Mouse (Mus musculus) 3134 (cell line): ENCODE measurements around the gene Fstl1.
A peak's percentile ranks its signal among the peaks of the same experiment; 100 is the strongest.

Experiments
- DNase-seq: peaks from one replicate; pipeline ENCODE4 v3.0.0-alpha.2; 2011; ENCODE audit warnings: low spot score; ENCODE audit not compliant: insufficient read length; ENCODE audit errors: extremely low read depth

The Fstl1 gene

DNA sequence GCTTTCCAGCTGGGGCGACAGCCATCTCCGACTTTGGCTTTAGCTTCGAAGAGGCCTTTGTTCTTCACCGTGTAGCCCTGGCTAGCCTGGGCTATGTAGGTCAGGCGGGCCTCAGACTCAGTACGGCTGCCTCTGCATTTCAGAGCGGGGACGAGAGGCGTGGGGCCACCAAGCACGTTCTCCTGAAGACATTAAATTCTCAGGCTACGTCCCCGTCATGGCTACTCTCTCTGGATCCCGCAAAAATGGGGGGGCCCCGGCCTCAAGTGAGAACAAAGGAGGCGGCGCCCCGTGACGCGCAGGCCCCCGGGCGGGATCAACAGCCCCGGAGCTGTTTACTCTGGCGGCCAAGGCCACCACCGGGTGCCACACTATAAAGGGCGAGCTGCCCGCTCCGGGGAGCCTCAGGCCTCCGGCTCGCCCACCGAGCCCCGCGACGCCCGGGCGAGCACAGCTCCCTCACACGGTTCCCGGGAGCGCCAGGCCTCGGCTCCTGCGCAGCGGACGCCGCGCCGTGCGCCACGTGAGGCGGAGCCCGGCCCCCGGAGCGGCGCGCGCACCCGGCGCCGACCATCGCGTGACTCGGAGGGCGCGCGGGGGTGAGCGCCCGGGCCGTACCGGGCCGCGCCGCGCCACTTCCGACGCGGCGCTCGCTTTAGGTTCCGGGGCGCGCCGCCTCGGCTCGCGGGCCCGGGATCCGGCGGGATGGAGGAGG, 91.3 kb downstream of the Fstl1 start, which contains the start of gene Lrrc58:
TSS of gene Lrrc58 (plus strand) at position 599 of the 715 bp plus-strand sequence.
- DNase-seq: peak; percentile 79

DNA sequence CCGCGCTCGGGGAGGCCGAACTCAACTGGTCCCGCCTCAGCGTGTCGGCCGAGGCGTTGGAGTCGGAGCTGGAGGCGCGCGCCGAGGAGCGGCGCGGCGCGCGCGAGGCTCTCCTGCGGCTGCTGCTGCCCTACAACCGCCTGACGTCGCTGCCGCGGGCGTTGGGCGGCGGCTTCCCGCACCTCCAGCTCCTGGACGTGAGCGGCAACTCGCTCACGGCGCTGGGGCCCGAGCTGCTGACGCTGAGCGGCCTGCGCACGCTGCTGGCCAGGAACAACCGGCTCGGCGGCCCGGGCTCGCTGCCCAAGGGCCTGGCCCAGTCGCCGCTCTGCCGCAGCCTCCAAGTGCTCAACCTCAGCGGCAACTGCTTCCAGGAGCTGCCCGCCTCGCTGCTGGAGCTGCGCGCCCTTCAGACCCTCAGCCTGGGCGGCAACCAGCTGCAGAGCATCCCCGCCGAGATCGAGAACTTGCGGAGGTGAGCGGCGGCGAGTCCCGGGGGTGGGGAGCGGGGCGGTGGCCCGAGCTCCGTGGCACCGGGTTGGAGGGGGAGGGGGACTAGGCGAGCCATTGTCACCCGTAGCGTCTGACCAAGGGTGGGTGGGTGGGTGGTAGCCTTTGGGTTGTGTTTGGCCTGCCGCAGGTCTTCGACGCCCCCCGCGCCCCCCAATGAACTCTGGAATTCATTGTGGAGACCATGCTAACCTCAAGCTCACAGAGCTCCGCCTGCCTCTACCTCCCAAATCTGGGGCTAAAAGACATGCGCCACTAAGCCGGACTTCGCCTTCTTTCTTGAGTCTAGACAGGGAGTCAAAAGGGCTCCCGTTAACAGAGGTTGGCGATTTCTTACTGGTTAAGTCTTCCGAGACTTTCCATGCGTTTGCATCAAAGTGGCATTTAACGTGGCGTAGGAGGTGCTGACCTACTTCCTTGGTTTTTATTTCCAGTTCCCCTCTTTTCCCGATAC, 92.1 kb downstream of the Fstl1 start:
- peak; percentile 84 for DNase-seq

DNA sequence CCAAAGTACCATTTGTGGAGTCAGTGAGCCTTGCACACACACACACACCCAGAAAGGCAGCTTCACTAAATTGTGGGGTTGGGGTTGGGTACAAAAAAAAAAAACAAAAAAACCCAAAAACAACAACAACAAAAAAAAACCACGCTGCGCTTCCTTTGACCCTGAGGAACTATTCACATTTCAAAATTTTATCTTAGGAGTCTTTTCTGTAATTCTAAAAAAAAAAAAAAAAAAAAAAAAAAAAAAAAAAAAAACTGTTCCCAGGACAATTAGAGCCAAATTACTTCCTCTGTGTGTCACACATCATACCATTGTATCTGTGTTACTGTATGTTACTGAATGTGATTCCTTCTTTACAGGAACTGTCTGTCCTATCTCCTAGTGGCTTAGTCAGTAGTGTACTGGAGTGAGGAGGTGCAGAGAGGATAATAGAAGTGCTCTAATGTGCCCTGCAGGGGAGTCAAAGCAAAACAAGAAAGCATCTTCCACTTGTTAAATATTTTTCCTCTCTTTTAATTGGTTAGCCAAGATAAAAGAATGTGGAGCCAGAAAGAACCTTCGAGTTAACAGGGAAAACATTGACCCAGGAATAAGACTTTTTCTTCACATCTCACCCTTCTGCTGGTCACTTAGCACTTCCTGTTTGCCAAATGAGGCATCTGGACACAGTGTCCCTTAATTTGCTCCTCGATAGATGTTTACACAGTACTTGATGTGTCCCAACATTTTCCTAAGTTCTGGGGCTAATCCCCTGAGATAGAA, 93.0 kb downstream of the Fstl1 start:
- no peak for DNase-seq

DNA sequence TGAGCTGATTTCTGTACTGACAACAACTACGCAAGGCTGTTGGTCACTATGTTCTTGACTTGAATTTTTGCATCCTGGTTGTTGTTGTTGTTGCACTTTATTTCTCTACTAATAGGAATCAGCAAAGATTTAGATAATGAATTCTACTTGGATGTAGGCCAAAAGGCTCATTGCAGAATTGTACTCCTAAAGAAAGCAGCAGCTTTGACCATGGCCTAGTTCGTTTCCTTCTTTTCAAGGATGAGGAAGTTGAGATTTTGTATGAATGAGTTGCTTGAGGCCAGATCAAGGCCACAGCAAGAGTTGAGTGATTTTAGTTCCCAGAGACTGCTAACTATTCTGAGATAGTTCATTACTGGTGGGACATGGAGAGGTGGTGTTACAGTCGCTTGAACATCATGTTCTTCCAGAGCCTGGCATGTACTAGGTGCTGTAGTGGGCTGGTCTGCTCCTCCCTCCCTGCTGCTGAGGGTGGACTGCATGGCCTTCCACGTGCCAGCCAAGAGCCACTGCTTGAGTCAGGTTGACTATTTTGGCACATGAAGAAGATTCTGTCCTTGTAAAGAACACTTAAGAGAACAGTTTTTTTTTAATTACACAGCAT, 94.5 kb downstream of the Fstl1 start:
- DNase-seq: no peak

DNA sequence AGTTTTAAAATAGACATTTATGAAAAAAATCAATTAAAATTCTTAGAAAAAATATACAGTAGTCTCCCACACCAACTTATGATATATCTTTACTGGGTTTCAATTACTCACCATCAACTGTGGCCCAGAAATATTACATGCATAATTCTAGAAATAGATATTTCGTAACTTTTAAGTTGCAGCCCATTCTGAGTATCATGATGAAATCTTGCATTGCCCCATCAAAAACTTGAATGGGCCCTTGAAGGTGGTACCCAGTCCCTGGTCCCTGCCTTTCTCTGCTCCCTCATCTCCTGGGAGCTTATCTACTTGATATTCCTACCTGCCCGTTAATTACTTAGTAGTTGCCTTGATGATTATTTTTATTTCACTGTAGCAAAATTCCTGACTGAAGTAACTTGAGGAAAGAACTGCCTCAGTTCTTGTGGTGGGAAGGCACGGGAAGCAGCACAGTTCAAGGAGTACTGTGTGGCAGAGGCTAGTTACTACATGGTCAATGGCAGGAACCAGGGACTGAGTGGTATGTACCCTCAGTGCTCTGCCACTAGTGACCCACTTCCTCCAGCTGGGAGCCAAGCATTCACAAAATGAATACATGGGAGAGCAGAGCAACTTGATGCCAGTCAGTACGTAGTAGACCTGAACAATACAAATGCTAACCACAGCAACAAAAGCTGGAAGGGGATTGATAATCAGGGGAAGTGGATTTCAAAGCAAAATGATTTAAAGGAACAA, 98.0 kb downstream of the Fstl1 start:
- no peak for DNase-seq

DNA sequence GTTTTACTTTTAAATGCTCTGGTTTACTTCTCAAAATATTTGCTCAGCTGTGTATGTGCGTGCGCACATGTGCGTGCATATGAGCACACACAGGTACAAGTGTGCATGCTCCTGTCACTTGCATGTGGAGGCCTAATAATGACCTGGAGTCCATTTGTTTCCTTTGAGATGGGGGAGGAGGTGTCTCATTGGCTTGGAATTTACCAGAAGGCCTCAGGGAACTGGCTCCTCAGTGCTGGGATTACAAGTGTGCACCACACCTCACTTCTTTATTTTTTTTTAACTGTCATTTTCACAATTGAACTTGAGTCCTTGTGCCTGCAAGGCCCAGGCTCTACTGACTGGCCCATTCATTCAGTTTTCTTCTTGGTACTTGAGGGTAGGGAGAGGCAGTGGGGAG, 100.7 kb downstream of the Fstl1 start:
- no peak for DNase-seq

DNA sequence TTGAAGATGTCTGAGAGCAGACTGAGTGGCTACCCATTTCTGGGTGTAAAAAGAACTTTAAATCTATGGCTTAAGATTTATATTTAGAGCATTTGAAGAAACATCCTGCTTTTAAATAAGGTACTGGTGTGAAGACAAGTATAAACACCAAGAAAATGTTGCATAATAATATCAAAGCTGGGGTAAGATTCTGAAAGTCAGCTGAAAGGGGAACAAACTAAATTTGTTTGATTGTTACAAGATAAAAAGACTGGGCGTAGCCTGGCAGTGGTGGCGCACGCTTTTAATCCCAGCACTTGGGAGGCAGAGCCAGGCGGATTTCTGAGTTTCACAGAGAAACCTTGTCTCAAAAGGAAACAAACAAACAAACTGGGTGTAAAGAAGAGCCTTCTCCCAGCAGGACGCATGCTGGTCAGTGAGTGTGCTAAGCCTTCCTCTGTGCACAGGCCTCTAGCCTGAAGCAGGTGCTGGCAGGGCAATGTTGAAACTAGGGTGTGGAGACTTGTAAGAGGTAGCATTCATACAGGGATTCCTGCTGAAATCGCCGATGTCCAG, 102.4 kb downstream of the Fstl1 start:
- DNase-seq: no peak

DNA sequence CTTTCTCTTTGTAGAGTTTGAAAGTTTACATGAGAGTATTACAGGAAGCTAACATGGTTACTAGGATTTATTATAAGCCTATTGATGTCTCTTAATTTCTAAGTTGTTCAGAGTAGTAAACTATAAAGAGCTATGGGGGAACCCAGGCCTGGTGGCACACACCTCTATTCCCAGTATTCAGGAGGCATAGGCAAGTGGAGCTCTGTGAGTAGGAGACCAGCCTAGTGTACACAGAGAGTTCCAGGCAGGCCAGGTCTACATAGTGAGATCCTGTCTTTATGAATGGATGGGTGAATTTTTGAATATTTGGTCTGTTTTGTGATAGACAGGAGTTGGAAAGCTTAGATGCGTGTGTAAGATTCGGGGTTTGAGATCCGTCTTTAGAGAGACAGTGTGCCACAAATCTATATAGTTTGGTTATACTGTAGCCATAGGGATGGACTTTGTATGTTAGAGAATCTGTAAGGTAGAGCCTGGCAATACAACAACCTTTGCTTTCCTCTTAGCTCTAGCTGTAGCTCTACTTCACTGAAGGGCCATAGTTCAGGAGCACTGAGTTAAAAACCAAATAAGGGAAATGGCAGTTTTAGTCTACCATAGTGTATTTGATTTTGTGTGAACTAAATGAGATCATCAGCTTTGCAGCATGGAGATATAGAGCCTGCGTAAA, 103.2 kb downstream of the Fstl1 start:
- no peak for DNase-seq

DNA sequence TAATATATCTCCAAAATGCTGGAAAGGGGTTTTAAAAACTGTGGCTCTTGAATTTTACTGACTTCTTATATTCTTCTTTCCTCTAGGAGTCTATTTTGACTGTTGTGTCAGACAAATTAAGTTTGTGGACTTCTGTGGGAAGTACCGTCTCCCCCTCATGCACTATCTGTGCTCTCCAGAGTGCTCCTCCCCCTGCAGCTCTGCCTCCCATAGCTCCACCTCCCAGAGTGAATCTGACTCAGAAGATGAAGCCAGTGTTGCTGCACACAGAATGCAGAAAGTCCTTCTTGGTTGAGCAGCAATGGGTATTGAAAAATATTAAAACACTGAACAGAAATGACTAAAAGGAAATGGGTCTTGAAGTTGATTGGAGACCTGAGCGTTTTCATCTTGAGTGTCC, 104.5 kb downstream of the Fstl1 start:
- DNase-seq: no peak
